Mouse (Mus musculus): ENCODE data around the gene Gdf15. TPM values are rescaled to one million over a fixed set of nuclear protein-coding genes. Genes with fewer than 3 reads are reported as not detected.

Gene Gdf15
- polyA plus RNA-seq (2016; fragmentation: Nextera tagmentation; extraction: Ambion mirVana), result 0.14 TPM in 1 of 2 replicates, not detected in the other

DNA sequence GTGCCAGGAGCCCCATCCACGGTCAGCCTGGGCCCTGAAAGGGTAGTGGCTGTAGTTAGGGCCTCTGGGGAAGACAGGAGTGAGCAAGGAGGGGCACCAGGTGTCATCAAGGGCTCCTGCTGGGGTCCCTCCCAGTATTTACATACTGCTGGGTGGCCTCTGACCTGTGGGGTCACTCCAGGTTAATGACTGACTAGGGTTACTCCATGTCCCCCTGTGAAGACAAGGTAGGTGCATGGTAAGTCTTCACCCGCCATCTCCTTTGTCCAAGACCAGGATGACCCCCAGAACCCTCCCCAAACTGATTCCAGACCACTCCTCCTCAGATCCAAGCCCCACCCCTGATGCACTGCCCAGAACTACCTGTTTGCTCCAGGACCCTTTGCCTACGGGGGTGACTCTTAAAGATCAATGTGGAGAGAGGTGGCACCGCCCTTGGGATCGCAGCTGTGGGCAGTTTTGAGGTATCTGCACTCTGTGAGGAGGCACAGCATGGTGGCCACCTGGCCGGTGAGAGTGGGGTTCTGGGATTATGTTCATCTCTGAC lies at the start of gene Gdf15:
Gene Gdf15, minus strand, starts transcription at position 111 of the 547 bp plus-strand sequence.
- Histone ChIP-seq H3K4me1 (peaks cover 53% of the 10 kb centered on the region), H3K9me3 (no peaks in the 10 kb centered on the region), H3K4me3 (peak within 1 kb of the TSS; percentile 16; the same call in 1 of the 2 replicates), H3K36me3 (replicated peaks) (no peaks in the 10 kb centered on the region), H3K27ac (replicated peaks) (no peak within 1 kb of the TSS; the same call in 1 of the 2 replicates), H3K27me3 (replicated peaks; ENCODE audit: low read depth, poor library complexity, severe bottlenecking) (peaks cover 37% of the 10 kb centered on the region)
- 72% methylated on average over 6 of the region's 6 CpGs for WGBS
- no peak for DNase-seq (ENCODE audit: low spot score)

GRCm38 (mm10) chr8:70681410-70681809 lies 49.2 kb upstream of the Gdf15 start:
- Histone ChIP-seq H3K27me3 (replicated peaks; ENCODE audit: low read depth, poor library complexity, severe bottlenecking) (no peaks in the 10 kb centered on the region), H3K27ac (replicated peaks) (0 out of 2 replicates have a peak overlapping the region, but pooled peaks have one; percentile 70), H3K4me1 (peaks cover 24% of the 10 kb centered on the region), H3K36me3 (replicated peaks) (peaks cover 41% of the 10 kb centered on the region), H3K4me3 (no peak overlapping the region), H3K9me3 (no peaks in the 10 kb centered on the region)
- WGBS, result 72% methylated on average over 3 of the region's 3 CpGs
- DNase-seq (ENCODE audit: low spot score), result no peak

DNA sequence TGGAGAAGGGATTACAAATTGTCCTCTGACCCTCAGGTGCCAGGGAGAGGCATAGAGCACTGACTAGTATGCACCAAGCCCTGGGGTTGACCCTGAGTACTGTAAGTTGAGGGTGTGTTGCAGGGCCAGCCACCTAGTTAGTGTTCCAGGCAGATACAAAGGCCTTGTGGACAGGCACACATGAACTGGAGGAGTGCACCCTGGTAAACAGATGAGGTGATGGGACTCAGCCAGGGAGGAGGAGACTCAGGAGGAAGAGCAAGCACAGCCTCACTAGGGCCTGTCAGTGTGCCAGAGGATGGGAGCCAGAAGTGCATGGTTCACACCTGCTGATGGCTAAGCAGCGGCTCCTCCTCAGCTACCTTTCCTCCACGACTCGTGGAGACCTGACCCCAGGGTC lies 47.8 kb upstream of the Gdf15 start:
- WGBS, result 86% methylated on average over 3 of the region's 3 CpGs
- DNase-seq (ENCODE audit: low spot score), result no peak
- H3K4me1 ChIP-seq, result peaks cover 28% of the 10 kb centered on the region
- H3K27ac ChIP-seq (replicated peaks), result no peak overlapping the region
- no peak overlapping the region for H3K4me3 ChIP-seq
- H3K36me3 ChIP-seq (replicated peaks), result peaks cover 46% of the 10 kb centered on the region
- H3K27me3 ChIP-seq (replicated peaks; ENCODE audit: low read depth, poor library complexity, severe bottlenecking), result no peaks in the 10 kb centered on the region
- H3K9me3 ChIP-seq, result no peaks in the 10 kb centered on the region

DNA sequence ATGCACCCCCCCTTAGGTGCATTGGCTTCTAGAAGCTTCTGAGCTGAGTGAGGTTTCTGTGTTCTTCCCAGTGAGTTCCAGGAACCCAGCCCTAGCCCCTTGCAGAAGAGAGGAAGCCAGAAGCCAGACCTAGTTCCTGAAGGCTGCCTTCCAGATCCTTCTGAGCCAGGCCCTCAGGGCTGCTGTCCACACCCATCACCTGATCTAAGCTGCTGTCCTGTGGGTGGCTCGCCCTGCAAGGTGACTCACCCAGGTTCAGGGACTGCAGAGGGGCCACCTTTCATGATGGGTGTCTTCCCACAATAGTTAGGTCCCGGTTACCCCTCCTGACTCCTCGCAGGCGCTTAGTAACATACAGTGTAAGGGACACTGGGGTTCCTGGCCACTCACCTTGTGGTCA lies 47.1 kb upstream of the Gdf15 start:
- Histone ChIP-seq H3K9me3 (no peaks in the 10 kb centered on the region), H3K27ac (replicated peaks) (no peak overlapping the region), H3K4me3 (no peak overlapping the region), H3K4me1 (peaks cover 32% of the 10 kb centered on the region), H3K36me3 (replicated peaks) (peaks cover 46% of the 10 kb centered on the region), H3K27me3 (replicated peaks; ENCODE audit: low read depth, poor library complexity, severe bottlenecking) (no peaks in the 10 kb centered on the region)
- DNase-seq (ENCODE audit: low spot score), result no peak
- 90% methylated on average over 4 of the region's 4 CpGs for WGBS

GRCm38 (mm10) chr8:70678679-70679078 lies 46.4 kb upstream of the Gdf15 start:
- no peak for DNase-seq (ENCODE audit: low spot score)
- Histone ChIP-seq H3K36me3 (replicated peaks) (peaks cover 46% of the 10 kb centered on the region), H3K27ac (replicated peaks) (peak overlapping the region; percentile 40; the same call in 1 of the 2 replicates), H3K27me3 (replicated peaks; ENCODE audit: low read depth, poor library complexity, severe bottlenecking) (no peaks in the 10 kb centered on the region), H3K4me3 (no peak overlapping the region; the same call in 1 of the 2 replicates), H3K4me1 (peaks cover 36% of the 10 kb centered on the region), H3K9me3 (no peaks in the 10 kb centered on the region)

DNA sequence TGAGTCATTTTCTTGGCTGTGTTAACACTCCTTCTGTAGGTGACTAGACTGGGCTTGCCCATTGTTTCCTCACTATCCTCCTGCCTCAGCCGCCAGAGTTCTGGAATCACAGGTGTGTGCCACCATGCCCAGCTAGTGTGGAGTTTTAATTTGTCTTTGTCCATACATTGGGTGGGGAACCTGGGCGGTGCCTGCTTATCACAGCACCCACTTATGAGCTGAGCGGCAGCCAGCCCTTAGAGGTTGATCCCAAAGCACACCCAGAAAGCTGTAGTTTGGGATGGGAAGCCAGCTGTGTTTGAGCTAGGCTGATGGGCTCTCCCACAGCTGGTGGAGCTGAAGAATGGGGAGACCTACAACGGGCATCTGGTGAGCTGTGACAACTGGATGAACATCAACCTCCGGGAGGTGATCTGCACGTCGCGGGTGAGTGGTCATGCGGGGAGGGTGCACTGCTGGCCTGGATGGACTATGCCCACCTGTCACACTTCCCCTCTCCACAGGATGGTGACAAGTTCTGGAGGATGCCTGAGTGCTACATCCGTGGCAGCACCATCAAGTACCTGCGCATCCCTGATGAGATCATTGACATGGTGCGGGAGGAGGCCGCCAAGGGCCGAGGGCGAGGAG lies 45.3 kb upstream of the Gdf15 start:
- H3K9me3 ChIP-seq, result no peaks in the 10 kb centered on the region
- peaks cover 39% of the 10 kb centered on the region for H3K4me1 ChIP-seq
- H3K27me3 ChIP-seq (replicated peaks; ENCODE audit: low read depth, poor library complexity, severe bottlenecking), result no peaks in the 10 kb centered on the region
- WGBS, result 94% methylated on average over 15 of the region's 15 CpGs
- DNase-seq (ENCODE audit: low spot score), result no peak
- H3K27ac ChIP-seq (replicated peaks), result no peak overlapping the region
- H3K4me3 ChIP-seq, result no peak overlapping the region
- H3K36me3 ChIP-seq (replicated peaks), result peaks cover 46% of the 10 kb centered on the region

- Histone ChIP-seq H3K27me3 (replicated peaks; ENCODE audit: low read depth, poor library complexity, severe bottlenecking) (no peaks in the 10 kb centered on the region), H3K27ac (replicated peaks) (0 out of 2 replicates have a peak overlapping the region, but pooled peaks have one; percentile 95), H3K4me1 (peaks cover 37% of the 10 kb centered on the region), H3K4me3 (no peak overlapping the region), H3K36me3 (replicated peaks) (peaks cover 43% of the 10 kb centered on the region), H3K9me3 (no peaks in the 10 kb centered on the region)
- WGBS, result 85% methylated on average over 1 of the region's 1 CpGs
- no peak for DNase-seq (ENCODE audit: low spot score)
Measured at GRCm38 (mm10) chr8:70675336-70675735, 43.1 kb upstream of the Gdf15 start.

- Histone ChIP-seq H3K36me3 (replicated peaks) (peaks cover 36% of the 10 kb centered on the region), H3K4me1 (peaks cover 37% of the 10 kb centered on the region), H3K4me3 (peak overlapping the region; percentile 67), H3K9me3 (no peaks in the 10 kb centered on the region), H3K27me3 (replicated peaks; ENCODE audit: low read depth, poor library complexity, severe bottlenecking) (no peaks in the 10 kb centered on the region), H3K27ac (replicated peaks) (peak overlapping the region; percentile 95)
- no peak for DNase-seq (ENCODE audit: low spot score)
- 74% methylated on average over 4 of the region's 4 CpGs for WGBS
Measured at GRCm38 (mm10) chr8:70674716-70675115, 42.5 kb upstream of the Gdf15 start.

GRCm38 (mm10) chr8:70674109-70674508 lies 41.9 kb upstream of the Gdf15 start:
- DNase-seq (ENCODE audit: low spot score), result no peak
- H3K4me1 ChIP-seq, result peaks cover 33% of the 10 kb centered on the region
- H3K36me3 ChIP-seq (replicated peaks), result peaks cover 30% of the 10 kb centered on the region
- H3K27ac ChIP-seq (replicated peaks), result peak overlapping the region; percentile 95
- no peaks in the 10 kb centered on the region for H3K9me3 ChIP-seq
- peak overlapping the region; percentile 67 for H3K4me3 ChIP-seq
- no peaks in the 10 kb centered on the region for H3K27me3 ChIP-seq (replicated peaks; ENCODE audit: low read depth, poor library complexity, severe bottlenecking)
- WGBS, result 87% methylated on average over 3 of the region's 3 CpGs

DNA sequence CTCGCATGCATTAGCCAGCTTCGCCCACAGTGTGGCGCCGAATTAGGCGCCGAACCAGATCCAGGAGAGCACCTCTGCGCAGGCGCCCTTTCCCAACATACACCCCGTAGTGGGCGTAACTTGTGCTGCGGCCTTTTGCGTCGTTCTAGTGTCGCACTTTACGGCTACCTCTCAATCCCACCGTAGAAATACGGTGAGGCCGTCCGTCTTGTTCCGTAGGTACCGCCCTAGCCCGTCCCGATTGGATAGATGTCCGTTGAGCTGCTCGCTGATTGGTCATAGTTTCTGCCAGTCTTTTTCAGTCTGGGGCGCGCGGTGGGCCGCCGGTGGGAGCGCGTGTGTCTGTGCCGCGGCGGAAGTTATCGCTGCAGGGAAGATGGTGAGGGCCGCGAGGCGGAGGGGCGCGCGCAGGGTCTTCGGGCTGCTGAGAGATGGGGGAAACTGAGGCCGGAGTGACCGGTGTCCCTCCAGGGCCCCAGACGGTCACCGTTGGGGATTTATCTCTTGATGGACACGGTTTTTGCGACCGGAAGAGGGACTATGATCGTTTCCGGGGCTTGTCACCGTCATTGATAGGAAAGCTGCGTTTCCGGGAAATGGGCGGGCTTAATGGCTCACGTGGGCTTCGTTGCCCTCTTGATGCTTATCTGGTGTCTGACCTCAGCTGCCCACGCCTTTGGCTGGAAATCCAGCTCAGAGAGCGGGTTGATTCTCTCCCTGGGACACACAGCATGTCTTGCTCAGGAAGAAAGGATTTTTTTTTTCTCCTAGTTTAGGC lies 41.0 kb upstream of the Gdf15 start, which contains the start of gene Lsm4:
Gene Lsm4, plus strand, starts transcription at position 170 of the 778 bp plus-strand sequence.
- H3K27me3 ChIP-seq (replicated peaks; ENCODE audit: low read depth, poor library complexity, severe bottlenecking), result no peaks in the 10 kb centered on the region
- peak within 1 kb of the TSS; percentile 95 for H3K27ac ChIP-seq (replicated peaks)
- H3K9me3 ChIP-seq, result 0 out of 2 replicates have a peak, but pooled peaks cover 1% of the 10 kb centered on the region
- peaks cover 33% of the 10 kb centered on the region for H3K4me1 ChIP-seq
- H3K36me3 ChIP-seq (replicated peaks), result peaks cover 22% of the 10 kb centered on the region
- peak; percentile 97 for DNase-seq (ENCODE audit: low spot score)
- under 1% methylated on average over 60 of the region's 60 CpGs for WGBS
- peak within 1 kb of the TSS; percentile 67 for H3K4me3 ChIP-seq

GRCm38 (mm10) chr8:70672325-70673078 lies 40.2 kb upstream of the Gdf15 start:
- Histone ChIP-seq H3K4me1 (peaks cover 33% of the 10 kb centered on the region), H3K9me3 (0 out of 2 replicates have a peak, but pooled peaks cover 4% of the 10 kb centered on the region), H3K4me3 (peak overlapping the region; percentile 67), H3K36me3 (replicated peaks) (peaks cover 14% of the 10 kb centered on the region), H3K27me3 (replicated peaks; ENCODE audit: low read depth, poor library complexity, severe bottlenecking) (no peaks in the 10 kb centered on the region), H3K27ac (replicated peaks) (peak overlapping the region; percentile 95)
- 40% methylated on average over 19 of the region's 19 CpGs for WGBS
- DNase-seq (ENCODE audit: low spot score), result no peak
